Mouse (Mus musculus) limb, embryonic 11.5 days (tissue): ENCODE measurements around the gene Iqschfp. TPM values are rescaled to one million over a fixed set of nuclear protein-coding genes. Genes with fewer than 3 reads are reported as not detected.
A peak's percentile ranks its signal among the peaks of the same experiment; 100 is the strongest.
"Not testable (repeated sequence)": the region's sequence is repeated elsewhere in the genome, so short reads cannot be mapped to it uniquely, and the experiment has no call there.

Source experiments
- ATAC-seq: fragments of 200-750 bp; cut with Nextera tagmentation; 2 replicates; pipeline ENCODE4 v1.8.0; 2017; ENCODE audit warnings: low read depth; ENCODE audit not compliant: insufficient number of reproducible peaks, low FRiP score, low TSS enrichment
- DNase-seq: peaks from one replicate; pipeline ENCODE4 v3.0.0-alpha.2; 2015; ENCODE audit warnings: low spot score
- H3K27ac ChIP-seq: fragments of 300-500 bp; sonication (generic); replicated peaks from 2 replicates; pipeline ENCODE4 v1.5.1; 2014; ENCODE audit warnings: low read depth, mild to moderate bottlenecking, low read length
- H3K27me3 ChIP-seq: fragments of 300-500 bp; sonication (generic); 2 replicates; pipeline ENCODE4 v1.6.1; 2014; ENCODE audit warnings: mild to moderate bottlenecking, low read length, mixed read lengths; ENCODE audit not compliant: control insufficient read depth, insufficient read depth
- H3K36me3 ChIP-seq: fragments of 300-500 bp; sonication (generic); 2 replicates; pipeline ENCODE4 v1.6.1; 2014; ENCODE audit warnings: mild to moderate bottlenecking, low read length, moderate library complexity, mixed read lengths; ENCODE audit not compliant: control insufficient read depth, insufficient read depth
- H3K4me1 ChIP-seq: fragments of 300-500 bp; sonication (generic); 2 replicates; pipeline ENCODE4 v1.6.1; 2014; ENCODE audit warnings: low read length, mixed read lengths; ENCODE audit not compliant: control insufficient read depth, insufficient read depth
- H3K4me2 ChIP-seq: fragments of 300-500 bp; sonication (generic); 2 replicates; pipeline ENCODE4 v1.6.1; 2014; ENCODE audit warnings: low read depth, mild to moderate bottlenecking, moderate library complexity; ENCODE audit not compliant: severe bottlenecking
- H3K4me3 ChIP-seq: fragments of 300-500 bp; sonication (generic); 2 replicates; pipeline ENCODE4 v1.5.1; 2014; ENCODE audit warnings: low read depth, low read length
- H3K9ac ChIP-seq: fragments of 300-500 bp; sonication (generic); 2 replicates; pipeline ENCODE4 v1.6.1; 2014; ENCODE audit warnings: mild to moderate bottlenecking, low read length
- H3K9me3 ChIP-seq: fragments of 300-500 bp; sonication (generic); 2 replicates; pipeline ENCODE4 v1.6.1; 2016; ENCODE audit warnings: low read length; ENCODE audit not compliant: control insufficient read depth
- WGBS: fragments of 180-500 bp; shearing (Covaris S2); extraction: QIAGEN DNeasy Blood & Tissue Kit; methylation state at CpG from one replicate; pipeline ENCODE4 v1.1.7; 2014; 5-methylcytosine and 5-hydroxymethylcytosine counted together
- polyA plus RNA-seq: library from polyadenylated mRNA; unstranded; fragments of >200 nt; fragmentation: Nextera tagmentation; extraction: Ambion mirVana; gene quantifications from 2 replicates; pipeline ENCODE4 v1.2.1, GENCODE M21; 2014

The Iqschfp gene
- polyA plus RNA-seq, 1 experiment from 2014 or later: 0.56 TPM

DNA sequence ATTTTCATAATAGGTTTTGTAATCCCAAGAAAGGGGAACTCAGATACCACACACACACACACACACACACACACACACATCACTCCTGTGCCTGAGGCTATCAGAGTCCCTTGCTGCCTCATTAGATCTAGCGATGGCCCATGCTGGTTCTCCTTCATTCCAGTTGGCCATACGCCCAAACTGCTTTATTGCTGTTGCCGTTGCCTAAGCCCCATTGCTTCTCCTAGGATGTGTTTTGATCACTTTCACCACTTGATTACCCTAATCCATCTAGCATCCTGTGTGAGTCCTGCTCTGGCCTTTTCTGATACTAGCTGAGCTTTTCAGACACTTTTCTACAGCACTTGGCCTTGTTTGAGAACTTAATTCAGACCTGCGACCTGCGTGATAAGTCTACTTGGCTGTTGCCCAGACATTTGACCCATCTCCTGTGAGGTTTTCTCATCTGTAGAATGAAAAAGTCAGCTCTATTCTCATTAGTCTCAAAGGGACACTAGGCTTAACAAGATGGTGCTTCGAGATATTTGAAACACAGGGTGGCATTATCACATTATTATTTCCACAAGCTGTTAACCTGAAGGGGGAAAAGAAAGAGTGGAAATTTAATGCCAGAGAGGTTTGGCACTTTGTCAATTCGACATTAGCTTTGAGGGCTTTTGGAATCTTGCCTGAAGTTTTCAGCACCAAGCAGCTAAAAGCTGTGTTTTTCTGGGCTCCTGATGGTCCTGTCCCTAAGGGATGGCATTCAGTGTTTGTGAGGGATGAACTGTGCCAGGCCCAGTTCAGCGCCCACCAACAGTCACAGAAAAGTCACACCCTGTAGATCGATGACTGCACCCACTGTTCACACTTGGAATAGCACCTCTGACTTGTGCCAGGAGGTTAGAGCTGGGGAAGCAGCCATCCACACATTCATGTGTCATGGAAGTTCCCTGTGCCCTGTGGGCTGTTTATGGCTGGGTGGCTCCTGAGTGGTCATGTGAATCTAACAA, 179.7 kb downstream of the Iqschfp start:
- no peak overlapping the region for H3K27ac ChIP-seq

DNA sequence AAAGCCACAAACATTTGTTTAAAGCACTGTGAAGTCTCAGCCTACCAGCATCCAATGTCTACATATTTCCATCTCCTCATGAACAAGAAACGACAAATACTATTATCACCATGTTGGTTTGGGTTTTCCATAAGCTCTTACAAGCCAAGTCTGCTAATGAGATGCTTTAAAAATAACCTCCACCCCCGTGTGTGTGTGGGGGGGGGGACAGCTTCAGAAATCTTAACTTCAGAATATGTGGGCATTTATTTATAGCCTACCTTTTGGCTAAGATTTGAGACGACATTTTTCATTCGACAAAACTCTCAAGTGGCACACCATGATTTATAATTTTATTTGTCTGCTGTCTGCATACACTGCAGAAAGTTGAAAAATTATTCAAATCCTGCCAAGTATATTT, 185.4 kb downstream of the Iqschfp start:
- DNase-seq (no peak), ATAC-seq (no peak)
- no peaks in the 10 kb centered on the region for H3K4me1 ChIP-seq
- H3K9ac ChIP-seq: no peak overlapping the region
- H3K27ac ChIP-seq: no peak overlapping the region
- WGBS: 69% methylated on average over 4 of the region's 4 CpGs
- no peaks in the 10 kb centered on the region for H3K27me3 ChIP-seq
- H3K9me3 ChIP-seq: no peaks in the 10 kb centered on the region
- no peaks in the 10 kb centered on the region for H3K36me3 ChIP-seq
- no peak overlapping the region for H3K4me3 ChIP-seq
- no peak overlapping the region for H3K4me2 ChIP-seq

More for the DNA sequence above, 179.7 kb downstream of the Iqschfp start:
- H3K36me3 ChIP-seq: no peaks in the 10 kb centered on the region
- no peaks in the 10 kb centered on the region for H3K9me3 ChIP-seq
- ATAC-seq (no peak), DNase-seq (no peak)
- 68% methylated on average over 9 of the region's 9 CpGs for WGBS
- H3K27me3 ChIP-seq: no peaks in the 10 kb centered on the region
- no peak overlapping the region for H3K4me2 ChIP-seq
- H3K9ac ChIP-seq: no peak overlapping the region
- H3K4me1 ChIP-seq: no peaks in the 10 kb centered on the region
- no peak overlapping the region for H3K4me3 ChIP-seq

DNA sequence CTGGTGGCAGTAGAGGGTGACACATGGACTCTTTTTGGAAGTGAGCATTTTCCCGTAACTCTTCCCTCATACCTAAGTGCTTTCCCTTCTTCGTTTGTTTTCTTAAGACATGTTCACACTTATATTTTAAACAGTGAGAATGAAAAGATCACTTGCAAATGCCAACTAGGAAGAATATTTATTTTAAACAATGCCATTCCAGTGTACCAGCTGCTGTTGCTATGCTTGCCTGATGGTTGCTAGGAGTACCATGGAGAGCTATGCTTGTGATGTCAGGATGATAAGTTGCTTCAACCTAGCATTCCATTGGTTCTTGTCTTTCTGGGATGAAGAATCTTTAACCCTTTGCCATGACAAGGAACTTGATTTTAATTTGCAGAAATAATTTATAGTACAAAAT, 193.0 kb downstream of the Iqschfp start:
- H3K27me3 ChIP-seq: no peaks in the 10 kb centered on the region
- ATAC-seq: no peak
- no peak overlapping the region for H3K4me2 ChIP-seq
- DNase-seq: no peak
- H3K9ac ChIP-seq: no peak overlapping the region
- no peaks in the 10 kb centered on the region for H3K4me1 ChIP-seq
- H3K36me3 ChIP-seq: no peaks in the 10 kb centered on the region
- no peak overlapping the region for H3K4me3 ChIP-seq
- 93% methylated on average over 2 of the region's 2 CpGs for WGBS
- H3K9me3 ChIP-seq: no peaks in the 10 kb centered on the region
- H3K27ac ChIP-seq: no peak overlapping the region

DNA sequence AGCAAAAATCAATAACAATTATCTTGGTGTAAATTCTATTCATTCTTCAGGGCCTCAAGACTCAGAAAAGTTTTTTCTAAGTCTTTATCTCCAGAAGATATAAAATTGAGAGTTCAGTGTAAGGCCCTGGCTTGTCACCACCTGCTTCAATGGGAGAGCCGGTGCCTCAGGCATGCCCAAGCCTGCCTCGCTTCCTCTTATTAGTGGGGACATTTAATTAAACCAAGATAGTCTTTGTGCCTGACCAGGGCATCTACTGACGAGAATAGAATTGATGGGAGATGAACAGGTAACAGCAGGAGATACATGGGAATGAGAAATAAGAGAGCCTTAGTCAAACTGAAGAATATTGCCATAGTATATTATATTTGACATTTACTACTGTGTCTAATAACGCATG, 200.1 kb downstream of the Iqschfp start:
- ATAC-seq: no peak
- DNase-seq: no peak
- Histone ChIP-seq H3K4me2 (no peak overlapping the region), H3K9ac (no peak overlapping the region), H3K27ac (no peak overlapping the region), H3K36me3 (no peaks in the 10 kb centered on the region), H3K4me1 (0 out of 2 replicates have a peak, but pooled peaks cover 1% of the 10 kb centered on the region), H3K4me3 (no peak overlapping the region), H3K9me3 (no peaks in the 10 kb centered on the region), H3K27me3 (peaks cover 10% of the 10 kb centered on the region; the same call in 1 of the 2 replicates)
- WGBS: 48% methylated on average over 4 of the region's 4 CpGs

DNA sequence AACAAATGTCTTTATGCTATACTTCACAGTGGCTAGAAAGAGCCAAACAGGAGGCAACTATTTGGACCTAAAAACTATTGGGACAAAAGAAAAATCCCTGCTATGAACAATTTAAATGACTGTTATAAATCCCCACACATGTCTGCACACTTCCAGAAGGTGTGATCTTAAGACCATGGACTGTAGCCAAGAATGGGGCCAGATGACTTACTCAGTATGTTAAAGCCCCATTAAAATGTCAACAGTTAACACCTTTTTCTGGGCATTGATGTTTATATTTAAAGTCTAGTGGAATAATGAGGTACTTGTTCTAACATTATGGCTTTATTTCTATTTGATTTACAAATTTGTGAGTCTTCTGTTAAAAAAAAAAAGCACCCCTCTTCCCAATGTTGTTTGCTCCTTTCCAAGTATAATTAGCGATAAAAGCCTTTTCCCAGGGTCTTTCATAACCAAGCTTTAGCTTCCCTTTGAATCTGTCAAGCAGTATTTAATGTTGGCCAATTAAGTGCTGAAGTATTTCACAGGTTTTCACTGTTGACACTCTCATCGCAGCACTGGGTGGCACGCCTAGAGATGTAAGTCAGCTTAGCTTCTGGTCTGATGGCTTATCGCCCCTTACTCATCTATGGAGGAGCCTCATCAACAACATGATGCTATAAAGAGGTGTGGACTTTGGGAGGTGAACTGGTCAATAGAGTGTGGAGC, 204.8 kb downstream of the Iqschfp start:
- H3K4me3 ChIP-seq: no peak overlapping the region
- peaks cover 14% of the 10 kb centered on the region; the same call in 1 of the 2 replicates for H3K27me3 ChIP-seq
- H3K9me3 ChIP-seq: no peaks in the 10 kb centered on the region
- H3K27ac ChIP-seq: no peak overlapping the region
- ATAC-seq (peak; percentile 82), DNase-seq (peak; percentile 41)
- 30% methylated on average over 4 of the region's 4 CpGs for WGBS
- H3K4me1 ChIP-seq: 0 out of 2 replicates have a peak, but pooled peaks cover 2% of the 10 kb centered on the region
- H3K4me2 ChIP-seq: no peak overlapping the region
- no peaks in the 10 kb centered on the region for H3K36me3 ChIP-seq
- H3K9ac ChIP-seq: no peak overlapping the region

DNA sequence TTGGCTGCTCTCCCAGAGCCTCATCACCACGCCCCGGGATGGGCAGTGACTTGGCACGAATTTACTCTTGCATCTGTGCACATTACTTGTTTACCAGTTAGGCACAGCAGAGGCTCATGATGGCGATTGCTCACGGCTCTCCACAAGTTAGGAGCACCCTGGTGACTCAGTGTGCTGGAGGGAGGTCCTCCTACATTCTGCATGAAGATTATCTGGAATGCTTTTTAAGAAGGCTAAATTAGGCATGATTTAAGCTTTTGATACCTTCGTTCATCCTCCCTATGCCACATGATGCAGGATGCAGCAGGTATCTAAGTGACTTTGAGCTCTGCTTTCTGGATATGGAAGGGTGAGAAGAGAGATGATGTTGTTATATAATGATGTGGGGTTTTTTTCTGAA, 207.5 kb downstream of the Iqschfp start:
- H3K27me3 ChIP-seq, H3K9ac ChIP-seq, H3K4me2 ChIP-seq, ATAC-seq, DNase-seq, H3K9me3 ChIP-seq, H3K4me3 ChIP-seq, H3K36me3 ChIP-seq, H3K27ac ChIP-seq, H3K4me1 ChIP-seq: not testable (repeated sequence)
- WGBS: 92% methylated on average over 6 of the region's 6 CpGs

DNA sequence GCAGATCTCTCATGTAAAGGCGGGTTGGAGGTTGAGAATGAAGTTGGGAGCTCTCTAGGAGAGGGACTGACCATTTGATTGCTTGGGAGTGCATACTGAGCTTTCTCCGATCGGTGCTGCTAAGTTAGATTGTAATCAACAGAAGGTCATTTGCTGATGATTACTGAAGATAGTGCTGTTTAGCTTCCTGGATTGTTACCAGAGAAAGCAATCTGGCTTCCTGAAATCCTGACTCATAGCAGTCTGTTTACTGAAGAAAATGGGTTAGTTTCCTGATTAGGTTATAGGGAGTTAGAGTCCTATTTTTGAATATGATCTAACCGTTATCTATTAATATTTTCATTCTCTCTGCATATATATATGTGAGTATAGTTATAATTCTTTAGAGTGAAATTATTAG, 209.3 kb downstream of the Iqschfp start:
- no peak for ATAC-seq
- WGBS: 70% methylated on average over 4 of the region's 4 CpGs
- H3K4me1 ChIP-seq: 0 out of 2 replicates have a peak, but pooled peaks cover 2% of the 10 kb centered on the region

DNA sequence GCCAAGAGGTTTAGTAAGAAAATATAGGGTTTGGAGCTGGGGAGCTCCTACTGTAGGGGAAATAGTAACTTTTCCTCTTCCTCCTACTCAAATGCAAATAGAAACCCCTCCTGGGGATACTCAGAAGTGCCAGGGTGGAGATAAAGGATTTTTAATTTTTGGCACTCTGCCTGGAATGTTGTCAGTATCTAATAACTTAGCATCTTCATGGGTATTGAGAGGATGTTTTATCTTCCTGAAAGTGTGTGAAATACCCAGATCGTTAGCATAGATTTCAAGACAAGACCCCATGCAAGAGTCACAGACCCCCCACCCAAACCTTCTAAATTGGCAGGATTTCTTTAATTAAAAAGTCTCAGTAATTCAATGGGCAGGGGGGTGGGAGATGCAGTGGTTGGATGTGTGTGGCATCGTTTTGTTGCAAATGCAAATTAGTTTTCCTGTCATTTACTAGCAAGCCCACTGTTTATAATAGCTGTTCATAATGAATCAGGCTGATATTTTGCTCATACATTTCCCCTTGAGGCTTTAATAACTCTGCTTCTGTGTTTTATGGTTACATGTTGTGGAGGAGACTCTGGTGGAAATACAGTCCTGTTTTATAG, 213.2 kb downstream of the Iqschfp start:
- ATAC-seq: no peak
- no peak for DNase-seq
- H3K4me2 ChIP-seq: no peak overlapping the region

More for the DNA sequence above, 209.3 kb downstream of the Iqschfp start:
- no peak for DNase-seq
- no peak overlapping the region for H3K27ac ChIP-seq
- no peaks in the 10 kb centered on the region for H3K36me3 ChIP-seq
- no peak overlapping the region for H3K4me3 ChIP-seq
- no peak overlapping the region for H3K4me2 ChIP-seq
- H3K9me3 ChIP-seq: no peaks in the 10 kb centered on the region
- peaks cover 3% of the 10 kb centered on the region; the same call in 1 of the 2 replicates for H3K27me3 ChIP-seq
- H3K9ac ChIP-seq: no peak overlapping the region

More for the DNA sequence above, 213.2 kb downstream of the Iqschfp start:
- H3K4me3 ChIP-seq: no peak overlapping the region
- no peaks in the 10 kb centered on the region for H3K9me3 ChIP-seq
- H3K27ac ChIP-seq: no peak overlapping the region
- peaks cover 3% of the 10 kb centered on the region; the same call in 1 of the 2 replicates for H3K27me3 ChIP-seq
- WGBS: 66% methylated on average over 2 of the region's 2 CpGs
- no peaks in the 10 kb centered on the region for H3K36me3 ChIP-seq
- H3K9ac ChIP-seq: no peak overlapping the region
- H3K4me1 ChIP-seq: no peaks in the 10 kb centered on the region
